Mouse (Mus musculus) kidney, embryonic 15.5 days (tissue): ENCODE data around the gene Ccdc137. TPM values are rescaled to one million over a fixed set of nuclear protein-coding genes. Genes with fewer than 3 reads are reported as not detected.

ENCODE experiments used
- ATAC-seq: fragments of 200-750 bp; cut with Nextera tagmentation; replicated peaks from 2 replicates; pipeline ENCODE4 v1.8.0; 2017; ENCODE audit warnings: moderate TSS enrichment; ENCODE audit not compliant: low FRiP score
- H3K27ac ChIP-seq: fragments of 300-500 bp; sonication (generic); 2 replicates; pipeline ENCODE4 v1.5.1; 2015; ENCODE audit warnings: mild to moderate bottlenecking, inconsistent platforms
- H3K27me3 ChIP-seq: fragments of 300-500 bp; sonication (generic); 2 replicates; pipeline ENCODE4 v1.6.1; 2015; ENCODE audit warnings: inconsistent platforms
- H3K36me3 ChIP-seq: fragments of 300-500 bp; sonication (generic); 2 replicates; pipeline ENCODE4 v1.6.1; 2015; ENCODE audit warnings: inconsistent platforms
- H3K4me1 ChIP-seq: fragments of 300-500 bp; sonication (generic); 2 replicates; pipeline ENCODE4 v1.6.1; 2015; ENCODE audit warnings: inconsistent platforms
- H3K4me2 ChIP-seq: fragments of 300-500 bp; sonication (generic); 2 replicates; pipeline ENCODE4 v1.6.1; 2015; ENCODE audit warnings: moderate library complexity, mild to moderate bottlenecking, inconsistent platforms
- H3K4me3 ChIP-seq: fragments of 300-500 bp; sonication (generic); replicated peaks from 2 replicates; pipeline ENCODE4 v1.5.1; 2015; ENCODE audit warnings: mild to moderate bottlenecking, inconsistent platforms
- H3K9ac ChIP-seq: fragments of 300-500 bp; sonication (generic); 2 replicates; pipeline ENCODE4 v1.6.1; 2015; ENCODE audit warnings: mild to moderate bottlenecking, inconsistent platforms
- H3K9me3 ChIP-seq: fragments of 300-500 bp; sonication (generic); replicated peaks from 2 replicates; pipeline ENCODE4 v1.6.1; 2016; ENCODE audit warnings: inconsistent platforms
- WGBS: fragments of 180-500 bp; shearing (Covaris S2); methylation state at CpG from one replicate; pipeline ENCODE4 v1.1.7; 2015; ENCODE audit warnings: mixed read lengths; 5-methylcytosine and 5-hydroxymethylcytosine counted together
- polyA plus RNA-seq: library from polyadenylated mRNA; unstranded; fragments of >200 nt; fragmentation: Nextera tagmentation; extraction: Ambion mirVana; gene quantifications from 2 replicates; pipeline ENCODE4 v1.2.1, GENCODE M21; 2015

The Ccdc137 gene
- polyA plus RNA-seq, 1 experiment from 2014 or later = 41.9 TPM

DNA sequence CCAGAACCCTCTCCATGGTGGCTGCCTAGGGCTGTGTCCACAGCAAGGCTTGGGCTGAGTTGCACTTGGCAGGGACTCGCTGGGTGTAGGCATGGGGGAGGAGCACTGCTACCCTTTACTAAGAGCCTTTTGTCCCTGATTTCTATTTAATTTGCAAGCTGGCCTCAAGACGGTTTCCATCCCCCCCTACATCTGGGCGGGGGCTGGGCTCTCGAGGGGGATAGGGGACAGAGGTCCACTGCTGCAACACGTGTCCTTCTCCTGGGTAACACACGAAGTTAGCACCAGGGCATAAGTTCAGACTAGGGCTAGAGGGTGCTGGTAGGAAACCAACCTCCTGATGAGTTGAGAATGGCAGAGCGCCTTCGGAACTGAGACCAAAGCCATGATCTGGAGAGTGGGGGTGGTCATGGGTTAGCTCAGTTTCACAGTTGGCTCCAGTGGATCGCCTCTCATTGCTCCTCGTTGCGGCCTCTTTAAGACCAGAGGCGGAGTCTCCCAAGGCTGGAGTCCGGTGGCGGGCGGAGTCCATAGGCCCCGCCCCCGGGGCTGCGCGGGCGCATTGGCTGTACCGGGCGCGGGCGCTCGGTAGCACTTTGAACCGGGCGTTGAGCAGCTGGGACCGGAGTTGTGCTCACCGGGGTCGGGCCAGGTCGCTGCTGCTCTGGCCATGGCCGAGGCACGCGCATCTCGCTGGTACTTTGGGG, 33.6 kb downstream of the Ccdc137 start, which contains the start of gene Slc25a10:
Gene Slc25a10 (plus strand): TSS at position 524 of the 707 bp plus-strand sequence.
- peak within 1 kb of the TSS; percentile 78 for H3K4me2 ChIP-seq
- no peaks in the 10 kb centered on the region for H3K9me3 ChIP-seq
- peak; percentile 91 for ATAC-seq
- peaks cover 54% of the 10 kb centered on the region for H3K4me1 ChIP-seq
- peaks cover 57% of the 10 kb centered on the region for H3K36me3 ChIP-seq
- H3K4me3 ChIP-seq = peak within 1 kb of the TSS; percentile 82
- H3K27ac ChIP-seq = peak within 1 kb of the TSS; percentile 89
- H3K27me3 ChIP-seq = no peaks in the 10 kb centered on the region
- WGBS = under 1% methylated on average over 35 of the region's 35 CpGs
- H3K9ac ChIP-seq = peak within 1 kb of the TSS; percentile 75

DNA sequence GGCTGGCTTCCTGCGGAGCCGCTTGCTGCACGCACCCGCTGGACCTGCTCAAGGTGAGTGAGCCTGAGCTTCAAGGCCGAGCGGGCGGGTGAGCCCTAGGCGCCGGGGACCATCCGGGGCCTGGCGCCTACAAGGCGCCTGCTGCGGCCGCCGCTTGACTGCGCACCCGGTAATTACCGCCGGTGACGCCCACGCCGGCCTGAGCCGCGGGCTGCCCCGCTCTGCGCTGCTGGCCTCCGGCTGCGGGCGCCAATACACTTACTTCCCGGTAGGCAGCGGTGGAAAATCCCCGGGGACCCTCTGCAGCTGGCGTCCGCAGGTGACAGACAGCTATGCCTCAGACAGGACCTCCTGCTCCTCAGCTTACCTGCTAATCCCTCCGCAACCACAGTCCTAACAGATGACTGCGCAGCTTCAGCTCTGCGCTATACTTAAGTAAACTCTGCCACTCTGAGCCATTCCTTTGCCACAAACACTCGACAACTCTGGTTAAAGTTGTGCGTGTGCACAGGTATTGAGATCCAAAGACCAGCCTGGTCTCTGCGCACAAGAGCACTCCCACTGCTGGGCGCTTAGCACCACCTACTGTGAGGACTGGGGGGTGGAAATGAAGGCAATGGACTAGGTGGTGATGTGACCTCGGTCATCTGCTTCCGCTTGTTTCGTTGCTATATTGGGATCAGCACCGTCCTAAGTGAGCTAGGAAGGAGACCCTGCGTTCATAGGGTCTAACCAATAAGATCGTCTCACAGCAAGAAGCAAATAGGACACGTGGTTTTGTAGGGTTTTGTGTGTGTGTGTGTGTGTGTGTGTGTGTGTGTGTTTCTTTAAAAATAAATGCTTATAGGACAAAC, 34.3 kb downstream of the Ccdc137 start:
- WGBS = under 1% methylated on average over 48 of the region's 48 CpGs
- peak overlapping the region; percentile 75 for H3K9ac ChIP-seq
- peak overlapping the region; percentile 78 for H3K4me2 ChIP-seq
- peaks cover 57% of the 10 kb centered on the region for H3K36me3 ChIP-seq
- peak overlapping the region; percentile 89 for H3K27ac ChIP-seq
- ATAC-seq = peak; percentile 50; the same call in 1 of the 2 replicates
- peak overlapping the region; percentile 82 for H3K4me3 ChIP-seq
- no peaks in the 10 kb centered on the region for H3K27me3 ChIP-seq
- no peaks in the 10 kb centered on the region for H3K9me3 ChIP-seq
- H3K4me1 ChIP-seq = peaks cover 51% of the 10 kb centered on the region

DNA sequence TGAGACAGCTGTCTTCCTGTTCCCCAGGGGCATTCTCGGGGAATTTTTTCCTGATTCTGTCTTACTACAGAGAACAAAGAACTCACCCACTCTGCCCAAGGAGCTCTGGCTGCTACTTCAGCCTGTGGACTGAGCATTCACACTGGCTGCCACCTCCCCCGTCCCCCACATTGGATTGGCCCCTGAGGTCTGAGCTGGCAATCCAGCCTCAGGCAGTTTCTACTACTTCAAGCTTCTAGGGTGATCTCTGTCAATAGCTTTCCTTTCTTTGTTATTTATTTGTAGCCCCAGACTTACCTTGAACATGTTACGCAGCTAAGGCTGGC, 34.9 kb downstream of the Ccdc137 start:
- Histone ChIP-seq H3K4me3 (peak overlapping the region; percentile 82), H3K9ac (peak overlapping the region; percentile 75), H3K4me2 (peak overlapping the region; percentile 78), H3K4me1 (peaks cover 51% of the 10 kb centered on the region), H3K9me3 (no peaks in the 10 kb centered on the region), H3K27me3 (no peaks in the 10 kb centered on the region), H3K27ac (peak overlapping the region; percentile 89), H3K36me3 (peaks cover 57% of the 10 kb centered on the region)
- no peak for ATAC-seq
- 24% methylated on average over 3 of the region's 3 CpGs for WGBS

- Histone ChIP-seq H3K9ac (peak overlapping the region; percentile 75), H3K4me1 (peaks cover 51% of the 10 kb centered on the region), H3K4me2 (peak overlapping the region; percentile 78), H3K4me3 (peak overlapping the region; percentile 82), H3K27ac (peak overlapping the region; percentile 89), H3K36me3 (peaks cover 57% of the 10 kb centered on the region), H3K9me3 (no peaks in the 10 kb centered on the region), H3K27me3 (no peaks in the 10 kb centered on the region)
- no peak for ATAC-seq
- WGBS = 47% methylated on average over 3 of the region's 3 CpGs
Measured at GRCm38 (mm10) chr11:120493351-120493750, 35.4 kb downstream of the Ccdc137 start.

GRCm38 (mm10) chr11:120493911-120494310, 36.0 kb downstream of the Ccdc137 start:
- H3K9ac ChIP-seq = 0 out of 2 replicates have a peak overlapping the region, but pooled peaks have one; percentile 75
- 83% methylated on average over 3 of the region's 3 CpGs for WGBS
- H3K4me2 ChIP-seq = peak overlapping the region; percentile 78
- H3K27ac ChIP-seq = 0 out of 2 replicates have a peak overlapping the region, but pooled peaks have one; percentile 4
- H3K4me1 ChIP-seq = peaks cover 46% of the 10 kb centered on the region
- no peaks in the 10 kb centered on the region for H3K9me3 ChIP-seq
- peaks cover 57% of the 10 kb centered on the region for H3K36me3 ChIP-seq
- H3K4me3 ChIP-seq = peak overlapping the region; percentile 82
- no peak for ATAC-seq
- no peaks in the 10 kb centered on the region for H3K27me3 ChIP-seq

DNA sequence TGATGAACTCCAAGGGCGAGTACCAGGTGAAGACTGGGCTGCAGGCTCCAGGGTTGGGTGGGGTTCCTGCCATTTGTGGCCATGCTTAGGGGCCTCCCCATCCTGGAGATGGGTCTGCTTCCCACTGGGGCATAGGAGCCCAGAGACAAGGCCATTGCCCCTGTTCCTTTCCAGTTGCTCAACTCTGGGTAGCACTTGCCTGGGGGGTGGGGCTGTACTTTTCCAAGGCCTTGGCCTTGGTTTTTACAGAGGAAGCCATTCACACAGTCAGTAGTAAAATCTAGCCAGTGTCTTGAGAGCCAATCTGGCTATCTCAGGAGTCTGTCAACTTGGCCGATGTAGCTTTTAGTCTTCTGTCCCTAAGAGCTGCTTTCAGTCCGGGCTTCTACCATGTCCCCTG, 39.5 kb downstream of the Ccdc137 start:
- Histone ChIP-seq H3K4me2 (no peak overlapping the region), H3K27ac (no peak overlapping the region), H3K4me1 (peaks cover 24% of the 10 kb centered on the region), H3K9ac (no peak overlapping the region), H3K36me3 (peaks cover 53% of the 10 kb centered on the region), H3K9me3 (no peaks in the 10 kb centered on the region), H3K27me3 (no peaks in the 10 kb centered on the region), H3K4me3 (no peak overlapping the region)
- 92% methylated on average over 3 of the region's 3 CpGs for WGBS
- no peak for ATAC-seq

- no peaks in the 10 kb centered on the region for H3K27me3 ChIP-seq
- H3K4me2 ChIP-seq = no peak overlapping the region
- H3K9ac ChIP-seq = no peak overlapping the region
- H3K27ac ChIP-seq = no peak overlapping the region
- H3K4me3 ChIP-seq = no peak overlapping the region
- peaks cover 16% of the 10 kb centered on the region for H3K4me1 ChIP-seq
- H3K9me3 ChIP-seq = no peaks in the 10 kb centered on the region
- H3K36me3 ChIP-seq = peaks cover 53% of the 10 kb centered on the region
- no peak for ATAC-seq
- WGBS = 91% methylated on average over 12 of the region's 12 CpGs
Measured at GRCm38 (mm10) chr11:120498226-120498625, 40.3 kb downstream of the Ccdc137 start.

- WGBS = 77% methylated on average over 5 of the region's 5 CpGs
- Histone ChIP-seq H3K4me1 (peaks cover 9% of the 10 kb centered on the region), H3K4me2 (no peak overlapping the region), H3K27ac (0 out of 2 replicates have a peak overlapping the region, but pooled peaks have one; percentile 55), H3K27me3 (no peaks in the 10 kb centered on the region), H3K9me3 (no peaks in the 10 kb centered on the region), H3K4me3 (no peak overlapping the region), H3K9ac (no peak overlapping the region), H3K36me3 (peaks cover 53% of the 10 kb centered on the region)
- ATAC-seq = no peak
Measured at GRCm38 (mm10) chr11:120498891-120499290, 41.0 kb downstream of the Ccdc137 start.

DNA sequence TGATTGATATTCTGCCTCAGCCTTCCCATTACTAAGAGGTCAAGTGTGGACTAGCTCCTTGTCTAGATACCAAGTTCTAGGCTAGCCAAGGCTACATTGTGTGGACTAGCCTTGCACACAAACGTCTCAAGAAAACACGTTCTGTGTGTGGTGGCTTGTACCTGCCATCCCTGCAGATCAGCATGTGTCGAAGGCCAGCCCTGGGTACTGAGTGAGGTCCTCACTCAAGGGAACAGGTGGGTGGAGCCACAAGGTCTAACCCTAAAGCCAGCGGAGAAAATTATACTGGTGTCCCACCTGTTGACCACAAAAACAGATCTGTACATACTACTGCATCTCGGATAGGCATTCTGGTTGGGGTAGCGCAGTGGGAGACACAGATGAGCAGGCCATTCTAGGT, 42.0 kb downstream of the Ccdc137 start:
- Histone ChIP-seq H3K4me3 (no peak overlapping the region), H3K4me2 (no peak overlapping the region), H3K27ac (peak overlapping the region; percentile 55), H3K9me3 (no peaks in the 10 kb centered on the region), H3K9ac (no peak overlapping the region), H3K27me3 (no peaks in the 10 kb centered on the region), H3K36me3 (peaks cover 45% of the 10 kb centered on the region), H3K4me1 (peaks cover 6% of the 10 kb centered on the region; the same call in 1 of the 2 replicates)
- ATAC-seq = 0 out of 2 replicates have a peak, but pooled peaks have one; percentile 35
- 84% methylated on average over 6 of the region's 6 CpGs for WGBS

DNA sequence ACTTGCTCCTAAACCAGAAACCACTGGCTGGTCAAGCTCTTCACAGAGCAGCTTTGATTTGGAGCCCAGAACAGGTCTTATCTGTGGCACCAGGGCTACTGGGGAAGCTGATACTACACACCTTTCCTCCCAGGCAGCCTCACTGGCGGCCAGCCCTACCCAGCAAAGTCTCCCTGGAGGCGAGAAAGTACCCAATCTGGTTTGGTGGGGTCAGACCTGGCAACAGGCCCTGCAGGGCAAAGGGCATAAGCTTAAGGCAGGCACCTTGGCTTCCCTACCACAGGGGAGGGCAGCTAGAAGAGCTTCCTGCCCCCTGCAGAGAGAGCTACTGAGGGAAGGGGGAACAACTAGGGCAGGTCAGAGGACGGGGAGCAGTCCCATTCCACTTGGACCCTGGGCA, 42.4 kb downstream of the Ccdc137 start:
- H3K36me3 ChIP-seq = peaks cover 40% of the 10 kb centered on the region
- H3K9me3 ChIP-seq = no peaks in the 10 kb centered on the region
- 21% methylated on average over 3 of the region's 3 CpGs for WGBS
- peak overlapping the region; percentile 55 for H3K27ac ChIP-seq
- peaks cover 6% of the 10 kb centered on the region; the same call in 1 of the 2 replicates for H3K4me1 ChIP-seq
- H3K27me3 ChIP-seq = no peaks in the 10 kb centered on the region
- ATAC-seq = peak; percentile 50; the same call in 1 of the 2 replicates
- H3K4me3 ChIP-seq = no peak overlapping the region
- no peak overlapping the region for H3K9ac ChIP-seq
- H3K4me2 ChIP-seq = no peak overlapping the region

- H3K9ac ChIP-seq = no peak overlapping the region
Measured at GRCm38 (mm10) chr11:120501018-120501417, 43.1 kb downstream of the Ccdc137 start.

DNA sequence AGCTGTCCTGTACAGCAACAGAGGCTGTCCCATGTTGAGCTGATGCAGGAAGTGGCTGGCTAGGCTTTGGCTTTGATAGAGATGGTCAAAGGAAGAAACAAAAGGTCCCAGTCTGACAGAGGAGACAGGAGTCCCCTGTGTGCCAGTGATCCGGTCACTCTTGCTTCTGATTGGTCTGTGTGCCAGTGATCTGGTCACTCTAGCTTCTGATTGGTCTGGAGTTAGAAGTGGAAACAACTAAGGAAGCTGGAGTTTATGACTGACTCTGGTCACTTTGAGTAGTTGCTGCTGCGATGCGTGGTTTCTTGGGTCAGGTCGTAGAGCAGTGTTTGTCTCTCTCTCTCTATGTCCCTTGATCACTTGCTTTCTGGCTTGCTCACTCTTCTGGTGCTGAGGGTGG, 43.8 kb downstream of the Ccdc137 start:
- Histone ChIP-seq H3K9ac (no peak overlapping the region), H3K4me2 (no peak overlapping the region), H3K4me1 (peaks cover 9% of the 10 kb centered on the region; the same call in 1 of the 2 replicates), H3K27me3 (no peaks in the 10 kb centered on the region), H3K9me3 (no peaks in the 10 kb centered on the region), H3K27ac (no peak overlapping the region), H3K4me3 (no peak overlapping the region), H3K36me3 (peaks cover 27% of the 10 kb centered on the region)
- no peak for ATAC-seq
- WGBS = 83% methylated on average over 4 of the region's 4 CpGs

More at GRCm38 (mm10) chr11:120501018-120501417, 43.1 kb downstream of the Ccdc137 start:
- Histone ChIP-seq H3K27me3 (no peaks in the 10 kb centered on the region), H3K36me3 (peaks cover 34% of the 10 kb centered on the region), H3K4me1 (peaks cover 6% of the 10 kb centered on the region; the same call in 1 of the 2 replicates), H3K4me3 (no peak overlapping the region), H3K9me3 (no peaks in the 10 kb centered on the region), H3K4me2 (no peak overlapping the region), H3K27ac (no peak overlapping the region)
- WGBS = 61% methylated on average over 6 of the region's 6 CpGs
- ATAC-seq = no peak
